Mouse (Mus musculus) midbrain, postnatal 0 days (tissue): Measurements from ENCODE around the gene Mest. TPM values are rescaled to one million over a fixed set of nuclear protein-coding genes. Genes with fewer than 3 reads are reported as not detected.

ENCODE experiments used
- ATAC-seq: fragments of 200-750 bp; cut with Nextera tagmentation; 2 replicates; pipeline ENCODE4 v1.8.0; 2017; ENCODE audit warnings: moderate number of reproducible peaks, mild to moderate bottlenecking, moderate TSS enrichment, moderate library complexity; ENCODE audit not compliant: low FRiP score
- DNase-seq: peaks from one replicate; pipeline ENCODE4 v3.0.0-alpha.2; 2015; ENCODE audit warnings: low spot score
- H3K27ac ChIP-seq: fragments of 300-500 bp; sonication (generic); 2 replicates; pipeline ENCODE4 v1.5.1; 2014; ENCODE audit warnings: low read depth, mild to moderate bottlenecking, low read length, mixed read lengths
- H3K27me3 ChIP-seq: fragments of 300-500 bp; sonication (generic); 2 replicates; pipeline ENCODE4 v1.6.1; 2014; ENCODE audit warnings: low read length, control low read depth, mixed read lengths; ENCODE audit not compliant: insufficient read depth
- H3K36me3 ChIP-seq: fragments of 300-500 bp; sonication (generic); 2 replicates; pipeline ENCODE4 v1.6.1; 2014; ENCODE audit warnings: low read length, control low read depth, mixed read lengths; ENCODE audit not compliant: insufficient read depth
- H3K4me1 ChIP-seq: fragments of 300-500 bp; sonication (generic); 2 replicates; pipeline ENCODE4 v1.6.1; 2014; ENCODE audit warnings: mild to moderate bottlenecking, control low read depth, antibody characterized with exemption, low read length, mixed read lengths; ENCODE audit not compliant: insufficient read depth
- H3K4me2 ChIP-seq: fragments of 300-500 bp; sonication (generic); 2 replicates; pipeline ENCODE4 v1.6.1; 2014; ENCODE audit warnings: low read depth, mild to moderate bottlenecking, low read length, mixed read lengths; ENCODE audit not compliant: poor library complexity, severe bottlenecking
- H3K4me3 ChIP-seq: fragments of 300-500 bp; sonication (generic); 2 replicates; pipeline ENCODE4 v1.5.1; 2014; ENCODE audit warnings: low read depth, mild to moderate bottlenecking, low read length, moderate library complexity
- H3K9ac ChIP-seq: fragments of 300-500 bp; sonication (generic); replicated peaks from 2 replicates; pipeline ENCODE4 v1.6.1; 2014; ENCODE audit warnings: mild to moderate bottlenecking, low read length, moderate library complexity, mixed read lengths; ENCODE audit not compliant: poor library complexity, severe bottlenecking
- H3K9me3 ChIP-seq: fragments of 300-500 bp; sonication (generic); 2 replicates; pipeline ENCODE4 v1.6.1; 2016; ENCODE audit warnings: low read length, control low read depth
- CTCF ChIP-seq: IDR thresholded peaks from 2 replicates; pipeline ENCODE4 v1.5.1; 2016; ENCODE audit warnings: antibody characterized with exemption, mild to moderate bottlenecking
- WGBS: fragments of 180-500 bp; shearing (Covaris S2); extraction: QIAGEN DNeasy Blood & Tissue Kit; methylation state at CpG from one replicate; pipeline ENCODE4 v1.1.7; 2014; 5-methylcytosine and 5-hydroxymethylcytosine counted together
- polyA plus RNA-seq: library from polyadenylated mRNA; unstranded; fragments of >200 nt; fragmentation: Nextera tagmentation; extraction: Ambion mirVana; gene quantifications from 2 replicates; pipeline ENCODE4 v1.2.1, GENCODE M21; 2015
- total RNA-seq: library from RNA; depleted of rRNA; stranded (reverse); fragments of >200 nt; gene quantifications from 2 replicates; pipeline ENCODE4 v1.2.3, GENCODE M21; 2014

The Mest gene
- total and polyA plus RNA-seq, 2 experiments from 2014 or later, result 165 to 323 TPM

DNA sequence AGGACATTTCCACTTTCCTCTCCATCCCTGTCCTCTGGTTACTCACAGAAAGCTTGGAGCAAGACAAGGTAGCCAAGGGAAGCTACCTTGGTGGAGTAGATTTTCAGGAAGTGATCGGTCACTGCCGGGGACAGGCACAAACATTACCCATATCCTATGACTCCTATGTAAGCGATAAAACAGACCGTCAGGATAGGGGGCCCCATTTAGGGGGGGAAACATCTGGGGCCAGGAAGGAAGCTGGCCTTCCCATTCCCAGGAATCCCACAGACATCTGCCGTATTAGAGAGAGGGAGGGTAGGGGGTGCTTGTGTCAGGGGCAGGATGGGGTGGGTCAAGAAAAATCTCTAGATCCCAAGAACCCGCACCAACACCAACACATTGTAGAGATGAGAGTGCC is 23.2 kb upstream of the Mest start:
- Histone ChIP-seq H3K9ac (no peak overlapping the region), H3K4me2 (no peak overlapping the region), H3K4me3 (no peak overlapping the region), H3K27me3 (no peaks in the 10 kb centered on the region), H3K4me1 (no peaks in the 10 kb centered on the region), H3K9me3 (no peaks in the 10 kb centered on the region), H3K36me3 (no peaks in the 10 kb centered on the region), H3K27ac (no peak overlapping the region)
- no peak for TF ChIP-seq CTCF
- WGBS, result 92% methylated on average over 6 of the region's 6 CpGs
- ATAC-seq (no peak), DNase-seq (no peak)

GRCm38 (mm10) chr6:30702881-30703280 is 20.5 kb upstream of the Mest start:
- no peak for DNase-seq
- Histone ChIP-seq H3K4me1 (no peaks in the 10 kb centered on the region), H3K4me3 (no peak overlapping the region), H3K4me2 (no peak overlapping the region), H3K27me3 (no peaks in the 10 kb centered on the region), H3K27ac (no peak overlapping the region), H3K36me3 (no peaks in the 10 kb centered on the region), H3K9me3 (no peaks in the 10 kb centered on the region), H3K9ac (no peak overlapping the region)
- 76% methylated on average over 6 of the region's 6 CpGs for WGBS
- no peak for TF ChIP-seq CTCF
- ATAC-seq, result no peak

DNA sequence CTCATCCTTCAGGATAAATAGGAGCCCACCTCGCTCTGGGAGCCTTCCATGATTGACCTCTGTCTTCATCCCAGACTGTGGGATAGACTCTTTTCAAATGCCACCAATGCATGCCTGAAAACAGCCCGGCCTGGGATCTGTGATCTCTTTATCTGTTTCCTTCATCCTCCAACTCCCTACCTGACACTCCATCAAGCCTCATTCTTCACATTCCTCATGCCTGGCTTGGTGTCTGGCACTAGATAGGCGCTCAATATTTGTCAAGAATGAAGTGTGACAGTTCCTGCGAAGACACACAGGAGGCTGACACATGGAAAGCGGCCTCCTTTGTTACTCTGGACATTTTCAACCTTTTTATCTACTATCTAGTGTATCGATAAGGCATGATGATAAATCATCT is 19.9 kb upstream of the Mest start:
- Histone ChIP-seq H3K36me3 (no peaks in the 10 kb centered on the region), H3K27ac (no peak overlapping the region), H3K4me2 (no peak overlapping the region), H3K4me3 (no peak overlapping the region), H3K27me3 (no peaks in the 10 kb centered on the region), H3K9ac (no peak overlapping the region), H3K9me3 (no peaks in the 10 kb centered on the region), H3K4me1 (no peaks in the 10 kb centered on the region)
- TF ChIP-seq CTCF, result no peak
- 82% methylated on average over 6 of the region's 6 CpGs for WGBS
- ATAC-seq (no peak), DNase-seq (no peak)

DNA sequence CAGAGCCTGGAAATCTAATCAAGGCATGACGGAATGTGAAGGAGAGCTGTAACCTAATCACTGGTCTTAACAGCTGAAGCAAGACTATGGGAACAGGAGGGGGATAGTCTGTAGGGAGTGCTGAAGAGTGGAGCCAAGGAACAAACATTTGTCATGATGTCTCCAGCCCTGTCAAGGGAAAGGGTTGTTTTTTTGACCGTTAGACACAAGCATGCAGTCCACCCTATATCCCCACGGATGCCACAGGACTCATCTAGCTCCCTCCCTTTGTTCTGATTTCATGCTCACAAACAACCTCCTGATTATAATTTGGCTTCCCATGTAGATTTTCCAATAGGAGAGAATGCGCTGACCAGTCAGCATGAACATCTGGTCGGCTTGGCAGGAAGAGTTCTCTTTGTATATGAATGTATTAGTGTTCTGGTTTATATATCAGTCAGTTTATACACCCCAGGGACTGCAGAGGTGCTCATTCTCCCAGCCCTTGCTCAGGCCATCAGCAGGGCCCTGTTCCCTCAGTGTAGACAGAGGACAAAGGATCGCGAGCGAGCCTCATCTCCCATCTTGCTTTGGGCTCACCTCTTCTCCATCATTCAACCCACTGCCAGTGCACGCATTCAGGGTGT is 19.3 kb upstream of the Mest start:
- Histone ChIP-seq H3K36me3 (no peaks in the 10 kb centered on the region), H3K27ac (no peak overlapping the region), H3K27me3 (no peaks in the 10 kb centered on the region), H3K9me3 (no peaks in the 10 kb centered on the region), H3K4me3 (no peak overlapping the region), H3K4me1 (no peaks in the 10 kb centered on the region), H3K9ac (no peak overlapping the region), H3K4me2 (no peak overlapping the region)
- 88% methylated on average over 9 of the region's 9 CpGs for WGBS
- no peak for DNase-seq
- TF ChIP-seq CTCF, result no peak
- no peak for ATAC-seq

DNA sequence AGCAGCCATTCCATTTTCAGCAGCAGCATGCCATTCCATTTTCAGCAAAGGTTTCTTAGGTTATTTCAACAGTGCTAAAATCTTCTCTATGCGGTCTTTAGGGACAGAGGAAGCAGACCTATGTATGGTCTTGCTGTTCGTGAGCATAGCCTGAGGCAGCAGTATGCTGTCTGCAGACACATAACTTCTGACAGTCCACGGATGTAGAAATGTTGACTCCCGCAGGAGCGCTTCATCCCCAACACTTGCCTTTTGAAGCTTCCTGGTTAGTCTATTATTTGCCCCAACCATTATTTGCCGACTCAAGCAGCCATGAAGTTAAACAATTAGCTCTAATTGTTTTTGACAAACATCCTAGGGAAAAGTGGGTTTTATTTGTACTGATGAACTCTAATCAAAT is 14.2 kb upstream of the Mest start:
- H3K4me2 ChIP-seq, result no peak overlapping the region
- no peak for DNase-seq
- no peaks in the 10 kb centered on the region for H3K27me3 ChIP-seq
- ATAC-seq, result no peak
- H3K9me3 ChIP-seq, result no peaks in the 10 kb centered on the region
- H3K4me3 ChIP-seq, result no peak overlapping the region
- TF ChIP-seq CTCF, result no peak
- no peaks in the 10 kb centered on the region for H3K36me3 ChIP-seq
- no peak overlapping the region for H3K9ac ChIP-seq
- H3K4me1 ChIP-seq, result no peaks in the 10 kb centered on the region
- no peak overlapping the region for H3K27ac ChIP-seq
- WGBS, result 20% methylated on average over 6 of the region's 6 CpGs

GRCm38 (mm10) chr6:30710371-30711364 is 12.7 kb upstream of the Mest start:
- no peak overlapping the region for H3K4me2 ChIP-seq
- DNase-seq (no peak), ATAC-seq (no peak)
- H3K4me3 ChIP-seq, result no peak overlapping the region
- H3K36me3 ChIP-seq, result no peaks in the 10 kb centered on the region
- 73% methylated on average over 25 of the region's 25 CpGs for WGBS
- no peak overlapping the region for H3K9ac ChIP-seq
- no peaks in the 10 kb centered on the region for H3K9me3 ChIP-seq
- H3K27ac ChIP-seq, result no peak overlapping the region
- H3K4me1 ChIP-seq, result no peaks in the 10 kb centered on the region
- no peak for TF ChIP-seq CTCF
- H3K27me3 ChIP-seq, result no peaks in the 10 kb centered on the region
